Mouse (Mus musculus) heart, postnatal 14 days (tissue): ENCODE results near the gene Cdc25a. TPM values are rescaled to one million over a fixed set of nuclear protein-coding genes. Genes with fewer than 3 reads are reported as not detected.
A peak's percentile ranks its signal among the peaks of the same experiment; 100 is the strongest.

ENCODE experiments used
- DNase-seq, 2 experiments: peaks; one replicate each; pipeline ENCODE4 v3.0.0; 2021 to 2022
- intact Hi-C: fragments of 180-260 bp; cut with DNase I; formaldehyde crosslinking; loops from one replicate; pipeline ENCODE4 v1.15.1; 2025
- microRNA-seq, 2 experiments: library from miRNA; unstranded; fragments of <30 nt; microRNA quantifications; one replicate each; pipeline ENCODE4 v1.2.0; 2021 to 2022
- total RNA-seq, 2 experiments: library from RNA; stranded (reverse); gene quantifications; 2 replicates each; pipeline ENCODE4 v1.2.3; 2021

The Cdc25a gene
- total RNA-seq, 2 experiments from 2014 or later, result 5.7 to 6.1 TPM

- intact Hi-C loops, result loop anchor here (5.0 kb wide), 1 partner anchor 47 kb away; no protein-coding TSS in a partner anchor
- DNase-seq, result no peak
Measured at GRCm38 (mm10) chr9:109930063-109930462, 54.7 kb downstream of the Cdc25a start.

- intact Hi-C loops, result loop anchor here (5.0 kb wide), 1 partner anchor 47 kb away; no protein-coding TSS in a partner anchor
- DNase-seq, result no peak
Measured at GRCm38 (mm10) chr9:109930752-109931151, 55.4 kb downstream of the Cdc25a start.

- DNase-seq, result peak; percentile 98 to 99
- intact Hi-C loops, result loop anchor here (1.0 to 5.0 kb wide), 2 partner anchors 36 to 46 kb away; no protein-coding TSS in a partner anchor
Measured at GRCm38 (mm10) chr9:109931257-109932171, 56.1 kb downstream of the Cdc25a start, which contains the start of gene Map4. Gene Map4 (plus strand): TSS chr9:109931460.

GRCm38 (mm10) chr9:109932361-109932755, 57.0 kb downstream of the Cdc25a start:
- intact Hi-C loops, result loop anchor here (1.0 to 5.0 kb wide), 2 partner anchors 37 to 45 kb away; no protein-coding TSS in a partner anchor
- DNase-seq, result peak; percentile 47 to 50

- intact Hi-C loops, result loop anchor here (1.0 to 5.0 kb wide), 2 partner anchors 38 to 44 kb away; no protein-coding TSS in a partner anchor
- DNase-seq, result peak; percentile 59 to 71
Measured at GRCm38 (mm10) chr9:109932756-109933375, 57.5 kb downstream of the Cdc25a start.

GRCm38 (mm10) chr9:109939401-109939800, 64.0 kb downstream of the Cdc25a start:
- DNase-seq, result no peak
- intact Hi-C loops, result no loop called here

GRCm38 (mm10) chr9:109942796-109943195, 67.4 kb downstream of the Cdc25a start:
- intact Hi-C loops, result no loop called here

More at GRCm38 (mm10) chr9:109942796-109943195, 67.4 kb downstream of the Cdc25a start:
- no peak for DNase-seq

Small RNA genes within 50 kb of the gene (microRNA-seq; reads per million reads assigned to microRNA genes)
- gene Mir7089, result 0.24 to 0.81 reads per million in 2 experiments

Other genes starting within 250 kb of the Cdc25a start
- gene Fbxw24, start 249.5 kb upstream of the Cdc25a start, total RNA-seq, result not detected
- not detected for gene Fbxw25, start 210.9 kb upstream of the Cdc25a start, total RNA-seq
- not detected for gene Fbxw18, start 172.9 kb upstream of the Cdc25a start, total RNA-seq
- gene Fbxw26, start 129.5 kb upstream of the Cdc25a start, total RNA-seq, result not detected
- not detected for gene Fbxw27, start 84.9 kb upstream of the Cdc25a start, total RNA-seq
- not detected for gene Spink8, start 63.3 kb upstream of the Cdc25a start, total RNA-seq
- 10 to 100 TPM; 16.0 to 16.4 TPM for gene Nme6, start 42.8 kb upstream of the Cdc25a start, total RNA-seq
- under 1 TPM in 1 of 2 experiments, not detected in 1; 0.61 TPM for gene Camp, start 26.0 kb upstream of the Cdc25a start, total RNA-seq
- 100 to 1,000 TPM; 252 to 276 TPM for gene Map4, start 55.9 kb downstream of the Cdc25a start, total RNA-seq
- 10 to 100 TPM; 27.7 to 30.6 TPM for gene Smarcc1, start 242.1 kb downstream of the Cdc25a start, total RNA-seq
- gene Dhx30, start 242.3 kb downstream of the Cdc25a start, total RNA-seq, result 10 to 100 TPM; 56.8 to 71.3 TPM